Mouse (Mus musculus): Measurements from ENCODE around the gene Nmrk2. TPM values are rescaled to one million over a fixed set of nuclear protein-coding genes. Genes with fewer than 3 reads are reported as not detected.

Nmrk2 gene
- polyA plus RNA-seq, 1 experiment from 2014 or later: not detected

GRCm38 (mm10) chr10:81191342-81191982, 10.4 kb downstream of the Nmrk2 start:
- no peak for TF ChIP-seq CTCF (IDR thresholded peaks at IDR 0.05; ENCODE audit: low read depth)
- Histone ChIP-seq H3K36me3 (ENCODE audit: insufficient read depth, low read length) (0 out of 2 replicates have a peak, but pooled peaks cover 14% of the 10 kb centered on the region), H3K27me3 (ENCODE audit: insufficient read depth, low read length) (0 out of 2 replicates have a peak, but pooled peaks cover 16% of the 10 kb centered on the region), H3K4me3 (replicated peaks; ENCODE audit: low read depth, low read length) (no peak overlapping the region), H3K4me2 (ENCODE audit: low read length) (peak overlapping the region; percentile 88), H3K4me1 (replicated peaks; ENCODE audit: insufficient read depth, low read length) (peaks cover 8% of the 10 kb centered on the region; the same call in 1 of the 2 replicates), H3K9me3 (replicated peaks; ENCODE audit: low read length) (no peaks in the 10 kb centered on the region), H3K9ac (ENCODE audit: low read depth, low read length) (no peak overlapping the region), H3K27ac (0 out of 2 replicates have a peak overlapping the region, but pooled peaks have one; percentile 87)
- ATAC-seq (replicated peaks; ENCODE audit: low FRiP score, low read depth) (no peak), DNase-seq (ENCODE audit: low spot score) (no peak)
- 77% methylated on average over 18 of the region's 18 CpGs for WGBS

- peak; percentile 44; the same call in 1 of the 2 replicates for TF ChIP-seq CTCF (IDR thresholded peaks at IDR 0.05; ENCODE audit: low read depth)
- 66% methylated on average over 6 of the region's 6 CpGs for WGBS
- Histone ChIP-seq H3K4me3 (replicated peaks; ENCODE audit: low read depth, low read length) (no peak overlapping the region), H3K36me3 (ENCODE audit: insufficient read depth, low read length) (0 out of 2 replicates have a peak, but pooled peaks cover 14% of the 10 kb centered on the region), H3K4me2 (ENCODE audit: low read length) (no peak overlapping the region), H3K9me3 (replicated peaks; ENCODE audit: low read length) (no peaks in the 10 kb centered on the region), H3K27ac (no peak overlapping the region), H3K27me3 (ENCODE audit: insufficient read depth, low read length) (0 out of 2 replicates have a peak, but pooled peaks cover 16% of the 10 kb centered on the region), H3K4me1 (replicated peaks; ENCODE audit: insufficient read depth, low read length) (peaks cover 8% of the 10 kb centered on the region; the same call in 1 of the 2 replicates), H3K9ac (ENCODE audit: low read depth, low read length) (no peak overlapping the region)
- ATAC-seq (replicated peaks; ENCODE audit: low FRiP score, low read depth): peak; percentile 14; the same call in 1 of the 2 replicates
- DNase-seq (ENCODE audit: low spot score): no peak
These were observed 10.9 kb downstream of the Nmrk2 start for GRCm38 (mm10) chr10:81190912-81191321.

GRCm38 (mm10) chr10:81190236-81190911, 11.5 kb downstream of the Nmrk2 start:
- DNase-seq (ENCODE audit: low spot score): no peak
- Histone ChIP-seq H3K9ac (ENCODE audit: low read depth, low read length) (no peak overlapping the region), H3K27ac (no peak overlapping the region), H3K36me3 (ENCODE audit: insufficient read depth, low read length) (0 out of 2 replicates have a peak, but pooled peaks cover 14% of the 10 kb centered on the region), H3K4me2 (ENCODE audit: low read length) (no peak overlapping the region), H3K4me3 (replicated peaks; ENCODE audit: low read depth, low read length) (no peak overlapping the region), H3K4me1 (replicated peaks; ENCODE audit: insufficient read depth, low read length) (peaks cover 8% of the 10 kb centered on the region; the same call in 1 of the 2 replicates), H3K9me3 (replicated peaks; ENCODE audit: low read length) (no peaks in the 10 kb centered on the region), H3K27me3 (ENCODE audit: insufficient read depth, low read length) (0 out of 2 replicates have a peak, but pooled peaks cover 16% of the 10 kb centered on the region)
- ATAC-seq (replicated peaks; ENCODE audit: low FRiP score, low read depth): no peak
- peak; percentile 64 for TF ChIP-seq CTCF (IDR thresholded peaks at IDR 0.05; ENCODE audit: low read depth)
- WGBS: 76% methylated on average over 31 of the region's 31 CpGs

- no peak overlapping the region for H3K9ac ChIP-seq (ENCODE audit: low read depth, low read length)
- no peak for TF ChIP-seq CTCF (IDR thresholded peaks at IDR 0.05; ENCODE audit: low read depth)
- H3K9me3 ChIP-seq (replicated peaks; ENCODE audit: low read length): no peaks in the 10 kb centered on the region
- ATAC-seq (replicated peaks; ENCODE audit: low FRiP score, low read depth) (no peak), DNase-seq (ENCODE audit: low spot score) (no peak)
- 86% methylated on average over 26 of the region's 26 CpGs for WGBS
- H3K27ac ChIP-seq: no peak overlapping the region
- no peak overlapping the region for H3K4me3 ChIP-seq (replicated peaks; ENCODE audit: low read depth, low read length)
- H3K4me2 ChIP-seq (ENCODE audit: low read length): no peak overlapping the region
- peaks cover 10% of the 10 kb centered on the region; the same call in 1 of the 2 replicates for H3K4me1 ChIP-seq (replicated peaks; ENCODE audit: insufficient read depth, low read length)
- peaks cover 14% of the 10 kb centered on the region; the same call in 1 of the 2 replicates for H3K36me3 ChIP-seq (ENCODE audit: insufficient read depth, low read length)
- H3K27me3 ChIP-seq (ENCODE audit: insufficient read depth, low read length): 0 out of 2 replicates have a peak, but pooled peaks cover 11% of the 10 kb centered on the region
These were observed 12.0 kb downstream of the Nmrk2 start for GRCm38 (mm10) chr10:81189821-81190220.

GRCm38 (mm10) chr10:81187161-81187560, 14.7 kb downstream of the Nmrk2 start:
- DNase-seq (ENCODE audit: low spot score): no peak
- no peak for TF ChIP-seq CTCF (IDR thresholded peaks at IDR 0.05; ENCODE audit: low read depth)
- WGBS: 90% methylated on average over 9 of the region's 9 CpGs

GRCm38 (mm10) chr10:81184765-81185164, 17.1 kb downstream of the Nmrk2 start:
- H3K27ac ChIP-seq: peak overlapping the region; percentile 26; the same call in 1 of the 2 replicates
- no peak overlapping the region for H3K9ac ChIP-seq (ENCODE audit: low read depth, low read length)
- no peak overlapping the region for H3K4me3 ChIP-seq (replicated peaks; ENCODE audit: low read depth, low read length)
- peaks cover 4% of the 10 kb centered on the region; the same call in 1 of the 2 replicates for H3K4me1 ChIP-seq (replicated peaks; ENCODE audit: insufficient read depth, low read length)
- H3K9me3 ChIP-seq (replicated peaks; ENCODE audit: low read length): no peaks in the 10 kb centered on the region
- DNase-seq (ENCODE audit: low spot score) (peak; percentile 52), ATAC-seq (replicated peaks; ENCODE audit: low FRiP score, low read depth) (no peak)
- no peaks in the 10 kb centered on the region for H3K27me3 ChIP-seq (ENCODE audit: insufficient read depth, low read length)
- peaks cover 36% of the 10 kb centered on the region for H3K36me3 ChIP-seq (ENCODE audit: insufficient read depth, low read length)
- WGBS: 35% methylated on average over 4 of the region's 4 CpGs
- no peak overlapping the region for H3K4me2 ChIP-seq (ENCODE audit: low read length)
- no peak for TF ChIP-seq CTCF (IDR thresholded peaks at IDR 0.05; ENCODE audit: low read depth)

More at GRCm38 (mm10) chr10:81187161-81187560, 14.7 kb downstream of the Nmrk2 start:
- H3K27ac ChIP-seq: no peak overlapping the region
- H3K4me1 ChIP-seq (replicated peaks; ENCODE audit: insufficient read depth, low read length): peaks cover 4% of the 10 kb centered on the region; the same call in 1 of the 2 replicates
- H3K9me3 ChIP-seq (replicated peaks; ENCODE audit: low read length): no peaks in the 10 kb centered on the region
- H3K4me3 ChIP-seq (replicated peaks; ENCODE audit: low read depth, low read length): no peak overlapping the region
- H3K36me3 ChIP-seq (ENCODE audit: insufficient read depth, low read length): peaks cover 17% of the 10 kb centered on the region
- ATAC-seq (replicated peaks; ENCODE audit: low FRiP score, low read depth): no peak
- H3K4me2 ChIP-seq (ENCODE audit: low read length): no peak overlapping the region
- H3K9ac ChIP-seq (ENCODE audit: low read depth, low read length): no peak overlapping the region
- no peaks in the 10 kb centered on the region for H3K27me3 ChIP-seq (ENCODE audit: insufficient read depth, low read length)
